Mouse (Mus musculus): ENCODE data around the gene Susd2.

DNA sequence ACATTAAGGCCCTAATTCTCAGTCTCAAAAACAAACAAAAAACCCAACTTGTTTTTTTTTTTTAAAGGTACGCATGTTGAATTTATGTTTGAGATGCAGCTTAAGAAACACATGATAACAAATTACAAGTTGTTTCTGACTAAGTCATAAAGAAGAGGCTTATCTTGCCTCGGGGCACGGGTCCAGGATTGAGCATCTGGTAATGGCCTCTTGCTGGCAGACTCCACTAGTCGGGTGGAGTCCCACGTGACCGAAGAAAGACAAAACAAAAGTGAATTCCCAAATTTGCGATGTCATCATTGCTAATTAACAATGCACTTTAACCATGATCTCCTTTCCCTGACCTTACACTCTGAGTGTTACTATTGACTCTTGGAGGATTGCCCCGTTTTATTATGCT, 47.8 kb downstream of the Susd2 start:
- no peak for TF ChIP-seq CTCF (IDR thresholded peaks at IDR 0.05; ENCODE audit: control insufficient read depth, insufficient read depth, low read length)
- no peak for TF ChIP-seq POLR2A (IDR thresholded peaks at IDR 0.05; ENCODE audit: borderline replicate concordance, control insufficient read depth, low read depth, low read length)

Data from bone marrow, adult 2 months (tissue).